ENCODE assay signal across 8 mouse cellular contexts in the genomic region with DNA sequence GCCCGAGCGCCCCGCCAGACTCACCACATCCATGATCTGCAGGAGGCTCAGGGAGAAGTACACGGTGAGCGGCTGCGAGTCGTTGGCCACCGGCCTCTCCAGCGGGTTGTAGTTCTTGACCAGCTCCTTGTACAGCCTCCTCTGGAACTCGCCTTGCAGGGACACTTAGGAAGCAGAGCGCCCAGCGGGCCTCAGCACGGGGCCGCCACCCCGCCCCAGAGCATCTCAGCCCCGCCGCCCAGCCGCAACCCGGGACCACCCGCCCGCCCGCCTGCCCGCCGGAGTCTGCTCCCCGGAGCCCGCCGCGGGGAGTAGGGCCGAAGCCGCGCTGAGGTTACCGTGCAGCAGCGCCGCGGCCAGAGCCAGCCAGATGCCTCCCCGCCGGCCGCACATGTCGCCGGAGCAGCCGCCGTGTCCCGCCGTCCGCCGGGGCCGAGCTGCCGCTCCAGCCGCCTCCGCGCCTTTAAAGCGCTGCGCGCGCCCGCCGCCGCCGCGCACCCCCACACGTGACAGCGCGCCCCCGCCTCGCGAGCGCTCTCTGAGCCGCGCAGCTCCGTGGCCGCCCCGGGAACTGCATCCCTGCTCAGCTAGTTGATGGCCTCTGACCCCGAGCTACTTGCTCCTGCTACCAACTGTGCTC. TPM values are rescaled to one million over a fixed set of nuclear protein-coding genes. Genes with fewer than 3 reads are reported as not detected.
A peak's percentile ranks its signal among the peaks of the same experiment; 100 is the strongest.
DNase-seq lines count a peak whose midpoint lies in the region; ATAC-seq and TF ChIP-seq lines count a peak whose summit lies in the region.

Gene Chrna7 (minus strand): TSS at position 486 of the 640 bp plus-strand sequence.

- peak within 1 kb of the TSS; percentile 61 for H3K27ac ChIP-seq in left cerebral cortex, adult 2 months

- TF ChIP-seq CTCF in left cerebral cortex, adult 2 months (IDR thresholded peaks at IDR 0.05) = peak; percentile 86

- peak within 1 kb of the TSS; percentile 72 for H3K4me3 ChIP-seq in left cerebral cortex, adult 2 months

- intact Hi-C loops in gastrocnemius, postnatal 36 days (cut with DNase I) = loop anchor here (10.0 kb wide), 1 partner anchor 287 kb away; no protein-coding TSS in a partner anchor
- intact Hi-C loops in left cerebral cortex, adult 2 months (cut with DNase I) = loop anchor here (5.0 kb wide), 2 partner anchors 110 to 230 kb away; partner anchors contain the start of gene Otud7a

- DNase-seq in adrenal gland, postnatal 10 days = peak; percentile 90
- DNase-seq in embryo, embryonic 11 days = peak; percentile 94
- peak; percentile 56 to 59 for DNase-seq in gastrocnemius, postnatal 36 days
- DNase-seq in induced T-regulatory cell, adult 2 months (ENCODE audit: low read depth) = peak; percentile 4
- peak; percentile 90 for DNase-seq in left cerebral cortex, adult 2 months (ENCODE audit: extremely low spot score in 1 of 2, low spot score in 2 of 2)
- peak; percentile 49 for DNase-seq in lung, postnatal 25 days (ENCODE audit: low spot score)
- peak; percentile 84 to 89 for DNase-seq in right cerebral cortex, postnatal 10 days (ENCODE audit: low spot score in 2 of 2)

- no peak for ATAC-seq in erythroblast, adult 5-6 weeks (replicated peaks; ENCODE audit: low FRiP score, poor library complexity, severe bottlenecking)

RNA-seq across cellular contexts. Expression of gene Chrna7, which starts in this region (rescaled TPM):
- total RNA-seq in adrenal gland, postnatal 10 days (2021) = 10 to 100 TPM; 19.6 to 21.7 TPM
- under 1 TPM in 1 of 2 experiments, not detected in 1; 0.20 TPM for total RNA-seq in gastrocnemius, postnatal 36 days (2021)
- 10 to 100 TPM; 24.0 to 24.6 TPM for total RNA-seq in left cerebral cortex, adult 2 months (2021)
- not detected in 2 replicates for total RNA-seq in erythroblast, adult 5-6 weeks (2015; ENCODE audit: low replicate concordance)
- total RNA-seq in erythroblast, adult 5-6 weeks (2017; ENCODE audit: low replicate concordance) = not detected in 2 replicates

Comparison
In these comparisons a context has a peak if more than half of its experiments do, and no peak if none do; other contexts are left out.
1. RNA of gene Chrna7 (total RNA-seq): 24.0 to 24.6 TPM in left cerebral cortex, adult 2 months and 19.6 to 21.7 TPM in adrenal gland, postnatal 10 days; 0.20 TPM in gastrocnemius, postnatal 36 days and not detected in erythroblast, adult 5-6 weeks; every median in the first group is over 10 times any median in the second.
2. Peak in DNase-seq in gastrocnemius, postnatal 36 days; RNA of the gene not detected or under 1 TPM.
3. DNase-seq: peak in every context shown above with its lines; median percentile 94 in embryo, embryonic 11 days; 90 in adrenal gland, postnatal 10 days; 90 in left cerebral cortex, adult 2 months; 86 in right cerebral cortex, postnatal 10 days; 58 in gastrocnemius, postnatal 36 days; 49 in lung, postnatal 25 days; 4 in induced T-regulatory cell, adult 2 months.